Mouse (Mus musculus): ENCODE results near the gene Phldb2. TPM values are rescaled to one million over a fixed set of nuclear protein-coding genes. Genes with fewer than 3 reads are reported as not detected.

Gene Phldb2
- polyA plus RNA-seq, 1 experiment from 2014 or later: 9.5 TPM

DNA sequence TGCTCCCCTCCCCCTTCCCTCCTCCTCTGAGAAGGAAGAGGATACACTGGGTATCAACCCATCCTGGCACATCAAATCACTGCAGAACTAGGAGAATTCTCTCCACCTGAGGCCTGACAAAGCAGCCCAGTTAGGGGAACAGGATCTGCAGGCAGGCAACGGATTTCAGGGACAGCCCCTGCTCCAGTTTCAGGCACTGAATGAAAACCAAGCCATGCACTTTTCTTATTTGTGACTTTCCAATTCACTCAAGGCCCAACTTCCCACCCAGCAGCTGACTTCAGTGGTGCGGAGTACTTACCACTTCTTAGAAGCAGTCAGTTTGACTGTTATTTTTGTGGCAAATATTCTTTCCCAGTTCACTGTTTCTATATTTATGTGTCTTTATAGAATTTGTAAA, 12.7 kb downstream of the Phldb2 start:
- Histone ChIP-seq H3K27me3 (replicated peaks; ENCODE audit: control insufficient read depth, insufficient read depth, low read length) (no peaks in the 10 kb centered on the region), H3K9ac (ENCODE audit: low read depth, low read length) (no peak overlapping the region), H3K9me3 (ENCODE audit: control insufficient read depth) (0 out of 2 replicates have a peak, but pooled peaks cover 4% of the 10 kb centered on the region), H3K4me2 (replicated peaks; ENCODE audit: low read depth) (no peak overlapping the region), H3K27ac (ENCODE audit: low read depth, low read length) (no peak overlapping the region), H3K36me3 (ENCODE audit: control insufficient read depth, insufficient read depth) (no peaks in the 10 kb centered on the region), H3K4me1 (replicated peaks; ENCODE audit: control insufficient read depth, insufficient read depth, low read length) (no peaks in the 10 kb centered on the region), H3K4me3 (ENCODE audit: low read depth, low read length) (no peak overlapping the region)
- WGBS: 84% methylated on average over 2 of the region's 2 CpGs
- ATAC-seq: no peak
- no peak for TF ChIP-seq CTCF (IDR thresholded peaks at IDR 0.05; ENCODE audit: low read depth)

DNA sequence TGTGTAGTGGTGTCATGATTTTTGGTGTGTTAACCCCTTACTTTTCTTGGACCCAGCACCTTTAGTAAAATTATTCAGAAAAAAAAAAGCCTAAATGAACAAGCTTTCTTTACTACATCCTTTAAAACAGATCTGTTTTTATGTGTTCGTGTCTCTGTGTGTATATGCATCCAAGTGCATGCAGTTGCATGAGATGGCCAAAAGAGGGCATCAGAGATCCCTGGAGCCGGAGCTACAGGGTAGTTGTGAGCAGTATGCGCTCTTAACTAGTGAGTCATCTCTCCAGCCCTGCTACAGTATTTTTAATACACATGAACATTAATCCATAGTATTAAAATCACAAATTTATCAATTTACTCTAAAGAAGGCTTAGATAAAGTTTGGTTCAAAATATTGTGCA, 14.0 kb downstream of the Phldb2 start:
- WGBS: over 99% methylated on average over 3 of the region's 3 CpGs
- peak; percentile 39 for TF ChIP-seq CTCF (IDR thresholded peaks at IDR 0.05; ENCODE audit: low read depth)
- Histone ChIP-seq H3K27me3 (replicated peaks; ENCODE audit: control insufficient read depth, insufficient read depth, low read length) (no peaks in the 10 kb centered on the region), H3K4me3 (ENCODE audit: low read depth, low read length) (no peak overlapping the region), H3K4me1 (replicated peaks; ENCODE audit: control insufficient read depth, insufficient read depth, low read length) (no peaks in the 10 kb centered on the region), H3K27ac (ENCODE audit: low read depth, low read length) (no peak overlapping the region), H3K9ac (ENCODE audit: low read depth, low read length) (no peak overlapping the region), H3K36me3 (ENCODE audit: control insufficient read depth, insufficient read depth) (no peaks in the 10 kb centered on the region), H3K4me2 (replicated peaks; ENCODE audit: low read depth) (no peak overlapping the region), H3K9me3 (ENCODE audit: control insufficient read depth) (0 out of 2 replicates have a peak, but pooled peaks cover 4% of the 10 kb centered on the region)
- ATAC-seq: no peak

DNA sequence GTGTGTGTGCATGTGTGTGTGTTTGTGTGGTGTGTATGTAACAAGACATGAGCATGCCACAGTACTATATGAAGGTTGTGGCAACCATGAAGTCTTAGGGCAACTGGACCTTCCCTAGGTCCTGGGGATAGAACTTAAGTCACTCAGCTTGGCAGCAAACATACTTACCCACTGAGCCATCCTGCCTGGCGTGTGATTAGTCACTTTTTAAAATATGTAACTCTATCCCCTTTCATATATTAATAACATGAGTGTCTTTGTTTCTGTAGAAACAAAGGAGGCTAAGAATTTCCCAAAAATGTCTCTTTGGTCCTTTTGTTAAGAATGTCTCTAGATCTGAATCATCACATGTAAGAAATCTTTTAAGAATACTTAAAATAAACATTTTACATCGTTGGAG, 16.0 kb downstream of the Phldb2 start:
- Histone ChIP-seq H3K27me3 (replicated peaks; ENCODE audit: control insufficient read depth, insufficient read depth, low read length) (no peaks in the 10 kb centered on the region), H3K9ac (ENCODE audit: low read depth, low read length) (no peak overlapping the region), H3K27ac (ENCODE audit: low read depth, low read length) (no peak overlapping the region), H3K36me3 (ENCODE audit: control insufficient read depth, insufficient read depth) (no peaks in the 10 kb centered on the region), H3K4me2 (replicated peaks; ENCODE audit: low read depth) (no peak overlapping the region), H3K4me1 (replicated peaks; ENCODE audit: control insufficient read depth, insufficient read depth, low read length) (no peaks in the 10 kb centered on the region), H3K9me3 (ENCODE audit: control insufficient read depth) (0 out of 2 replicates have a peak, but pooled peaks cover 4% of the 10 kb centered on the region), H3K4me3 (ENCODE audit: low read depth, low read length) (no peak overlapping the region)
- no peak for ATAC-seq
- 65% methylated on average over 2 of the region's 2 CpGs for WGBS
- TF ChIP-seq CTCF (IDR thresholded peaks at IDR 0.05; ENCODE audit: low read depth): no peak

DNA sequence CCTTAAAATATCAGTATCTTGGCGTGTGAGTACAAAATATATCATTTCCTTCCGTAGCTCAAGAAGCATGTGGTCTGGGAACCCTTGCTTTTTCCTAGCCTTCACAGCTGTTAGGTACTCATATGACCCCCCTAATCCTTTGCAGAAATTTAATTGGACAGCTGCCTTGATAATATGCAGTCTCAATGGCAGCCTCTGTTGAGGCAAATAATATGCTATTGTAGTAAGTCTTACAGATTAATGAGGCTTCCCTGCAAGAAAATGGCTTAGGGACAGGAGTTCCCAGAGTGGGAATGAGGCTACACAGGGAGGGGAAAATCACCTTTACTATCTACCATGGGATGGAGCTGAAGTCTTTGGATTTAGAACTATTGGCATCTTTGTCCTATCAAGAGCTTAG, 16.9 kb downstream of the Phldb2 start:
- H3K27ac ChIP-seq (ENCODE audit: low read depth, low read length): no peak overlapping the region
- no peaks in the 10 kb centered on the region for H3K36me3 ChIP-seq (ENCODE audit: control insufficient read depth, insufficient read depth)
- no peak overlapping the region for H3K4me3 ChIP-seq (ENCODE audit: low read depth, low read length)
- TF ChIP-seq CTCF (IDR thresholded peaks at IDR 0.05; ENCODE audit: low read depth): no peak
- 0 out of 2 replicates have a peak, but pooled peaks cover 4% of the 10 kb centered on the region for H3K9me3 ChIP-seq (ENCODE audit: control insufficient read depth)
- WGBS: 67% methylated on average over 2 of the region's 2 CpGs
- H3K9ac ChIP-seq (ENCODE audit: low read depth, low read length): no peak overlapping the region
- no peaks in the 10 kb centered on the region for H3K27me3 ChIP-seq (replicated peaks; ENCODE audit: control insufficient read depth, insufficient read depth, low read length)
- no peak for ATAC-seq
- no peak overlapping the region for H3K4me2 ChIP-seq (replicated peaks; ENCODE audit: low read depth)
- no peaks in the 10 kb centered on the region for H3K4me1 ChIP-seq (replicated peaks; ENCODE audit: control insufficient read depth, insufficient read depth, low read length)

DNA sequence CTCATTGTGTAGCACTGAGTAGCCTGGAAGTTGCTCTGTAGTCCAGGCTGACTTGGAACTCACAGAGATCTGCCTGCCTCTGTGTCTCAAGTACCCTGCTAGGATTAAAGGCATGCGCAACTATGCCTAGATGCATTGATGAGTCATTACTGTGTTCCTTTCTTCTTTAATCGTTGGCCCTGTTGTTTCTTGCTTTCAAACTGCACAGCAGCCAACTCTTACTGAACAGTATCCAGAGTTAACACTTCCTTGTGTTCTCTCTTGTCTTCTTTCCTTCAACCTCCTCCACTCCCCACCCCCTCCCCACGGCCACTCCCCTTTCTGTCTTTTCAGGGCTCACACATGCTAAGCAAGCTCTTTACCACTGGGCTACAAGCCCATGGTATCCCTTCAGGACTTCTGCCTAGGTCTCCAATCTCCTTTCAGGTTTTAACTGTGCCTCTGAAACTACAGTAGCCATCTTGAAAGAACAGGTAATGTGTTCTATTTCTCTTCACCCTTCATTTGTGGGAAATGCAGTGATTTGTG, 17.4 kb downstream of the Phldb2 start:
- Histone ChIP-seq H3K36me3 (ENCODE audit: control insufficient read depth, insufficient read depth) (no peaks in the 10 kb centered on the region), H3K27ac (ENCODE audit: low read depth, low read length) (no peak overlapping the region), H3K4me3 (ENCODE audit: low read depth, low read length) (no peak overlapping the region), H3K4me1 (replicated peaks; ENCODE audit: control insufficient read depth, insufficient read depth, low read length) (no peaks in the 10 kb centered on the region), H3K9me3 (ENCODE audit: control insufficient read depth) (0 out of 2 replicates have a peak, but pooled peaks cover 4% of the 10 kb centered on the region), H3K4me2 (replicated peaks; ENCODE audit: low read depth) (no peak overlapping the region), H3K27me3 (replicated peaks; ENCODE audit: control insufficient read depth, insufficient read depth, low read length) (no peaks in the 10 kb centered on the region), H3K9ac (ENCODE audit: low read depth, low read length) (no peak overlapping the region)
- ATAC-seq: no peak
- TF ChIP-seq CTCF (IDR thresholded peaks at IDR 0.05; ENCODE audit: low read depth): no peak
- WGBS: 55% methylated on average over 3 of the region's 3 CpGs

DNA sequence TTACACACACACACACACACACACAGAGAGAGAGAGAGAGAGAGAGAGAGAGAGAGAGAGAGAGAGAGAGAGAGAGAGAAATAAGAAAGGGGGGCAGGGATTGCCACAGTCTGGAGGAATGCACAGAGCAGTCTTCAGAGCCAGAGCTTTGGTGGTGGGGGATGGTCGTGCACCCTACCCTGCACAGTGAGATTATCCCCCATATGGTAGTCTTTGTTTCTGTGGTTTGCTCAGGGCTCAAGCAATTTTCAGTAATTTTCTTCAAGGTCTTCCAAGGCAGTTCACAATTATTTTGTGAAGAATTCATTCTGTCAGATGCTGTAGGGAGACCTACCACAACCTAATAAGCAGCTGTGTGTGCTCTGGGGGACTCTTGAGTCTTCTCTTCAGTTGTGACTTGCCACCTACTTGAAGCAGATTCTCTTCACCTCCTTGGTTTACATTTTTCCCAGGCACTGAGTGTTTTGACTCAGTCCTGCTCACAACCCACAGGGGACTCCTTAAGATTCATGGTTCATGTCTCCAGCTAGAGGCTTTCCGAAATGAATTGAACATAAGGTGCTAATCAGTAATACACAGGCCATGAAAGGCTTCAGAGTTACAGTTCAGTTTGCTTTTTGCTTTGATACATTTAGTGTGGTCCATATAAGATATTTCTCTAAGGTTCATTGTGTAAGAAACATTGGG, 18.5 kb downstream of the Phldb2 start:
- H3K4me1 ChIP-seq (replicated peaks; ENCODE audit: control insufficient read depth, insufficient read depth, low read length): no peaks in the 10 kb centered on the region
- H3K4me3 ChIP-seq (ENCODE audit: low read depth, low read length): no peak overlapping the region
- H3K9me3 ChIP-seq (ENCODE audit: control insufficient read depth): 0 out of 2 replicates have a peak, but pooled peaks cover 4% of the 10 kb centered on the region
- WGBS: 58% methylated on average over 2 of the region's 2 CpGs
- no peak for ATAC-seq
- H3K27me3 ChIP-seq (replicated peaks; ENCODE audit: control insufficient read depth, insufficient read depth, low read length): no peaks in the 10 kb centered on the region
- no peaks in the 10 kb centered on the region for H3K36me3 ChIP-seq (ENCODE audit: control insufficient read depth, insufficient read depth)
- no peak overlapping the region for H3K9ac ChIP-seq (ENCODE audit: low read depth, low read length)
- no peak for TF ChIP-seq CTCF (IDR thresholded peaks at IDR 0.05; ENCODE audit: low read depth)
- H3K4me2 ChIP-seq (replicated peaks; ENCODE audit: low read depth): no peak overlapping the region
- H3K27ac ChIP-seq (ENCODE audit: low read depth, low read length): no peak overlapping the region

Measured in intestine, postnatal 0 days (tissue).